Mouse (Mus musculus) skeletal muscle tissue, adult 2 months (tissue): ENCODE measurements around the gene Mdc1.
"Not testable (repeated sequence)": the region's sequence is repeated elsewhere in the genome, so short reads cannot be mapped to it uniquely, and the experiment has no call there.

Source experiments
- DNase-seq: peaks from one replicate; pipeline ENCODE4 v3.0.0-alpha.2; 2012; ENCODE audit warnings: low read depth, low spot score

Mdc1 gene

DNA sequence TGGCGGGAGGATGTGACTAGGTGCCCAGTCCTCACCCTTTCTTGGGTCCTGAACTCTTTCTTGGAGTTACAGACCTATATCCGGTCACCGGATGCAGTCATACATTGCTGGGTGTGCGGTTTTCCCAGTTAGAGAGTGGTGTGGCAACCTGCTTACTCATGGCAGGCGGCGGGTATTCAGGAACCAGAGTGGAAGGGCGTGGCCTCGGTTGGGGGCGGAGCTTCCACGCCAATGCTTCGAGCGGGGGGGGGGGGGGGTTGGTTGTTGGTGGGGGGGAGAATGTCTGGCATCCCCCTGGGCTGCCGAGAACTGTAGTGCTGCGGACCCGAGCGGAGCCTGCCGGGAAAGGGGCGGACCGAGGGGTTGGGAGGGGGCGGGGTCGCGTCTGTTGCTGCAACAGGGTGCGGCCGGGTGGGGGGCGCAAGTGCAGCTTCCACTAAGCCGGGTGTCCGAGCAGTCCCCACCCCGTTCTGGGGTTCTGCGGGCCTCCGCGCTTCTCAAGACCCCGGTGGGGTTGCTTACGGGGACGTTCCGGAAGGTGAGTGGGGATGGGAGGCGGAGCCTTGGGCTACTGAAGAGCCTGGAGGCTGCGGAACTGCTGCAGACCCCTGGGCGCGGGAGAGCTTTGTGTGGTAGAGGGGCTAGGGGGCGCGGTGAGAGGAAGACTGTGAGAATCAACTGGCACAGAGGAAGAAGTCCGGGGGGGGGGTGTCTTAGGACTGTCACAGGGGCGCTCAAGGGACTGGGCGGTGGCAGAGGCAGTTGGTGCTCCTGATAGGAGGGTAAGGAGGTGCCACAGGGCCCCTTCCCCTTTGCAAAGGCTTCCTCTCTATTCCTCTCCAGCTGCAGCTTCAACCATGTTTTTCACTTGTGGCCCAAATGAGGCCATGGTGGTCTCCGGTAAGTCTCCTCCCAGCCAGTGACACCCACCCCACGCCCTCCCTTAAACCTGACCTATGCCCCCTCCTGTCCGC, 18.1 kb upstream of the Mdc1 start, which contains the start of gene Flot1:
TSS of gene Flot1 (plus strand) at position 267 of the 974 bp plus-strand sequence.
- DNase-seq = peak; percentile 93

DNA sequence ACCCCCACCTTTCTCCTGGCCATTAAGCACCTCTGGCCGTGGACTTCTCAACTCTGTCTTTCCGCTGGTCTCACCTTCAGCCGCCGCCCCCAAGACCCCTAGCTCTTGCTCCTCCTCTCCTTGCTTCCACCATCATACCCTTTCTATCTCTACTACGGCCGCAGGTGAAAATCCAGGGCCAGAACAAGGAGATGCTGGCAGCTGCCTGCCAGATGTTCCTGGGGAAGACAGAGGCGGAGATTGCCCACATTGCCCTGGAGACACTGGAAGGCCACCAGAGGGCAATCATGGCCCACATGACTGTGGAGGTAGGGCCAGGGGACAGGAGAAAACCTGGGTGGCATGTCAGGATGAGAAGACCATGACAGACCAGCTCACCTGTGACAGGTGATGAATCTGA, 16.9 kb upstream of the Mdc1 start:
- DNase-seq = no peak

DNA sequence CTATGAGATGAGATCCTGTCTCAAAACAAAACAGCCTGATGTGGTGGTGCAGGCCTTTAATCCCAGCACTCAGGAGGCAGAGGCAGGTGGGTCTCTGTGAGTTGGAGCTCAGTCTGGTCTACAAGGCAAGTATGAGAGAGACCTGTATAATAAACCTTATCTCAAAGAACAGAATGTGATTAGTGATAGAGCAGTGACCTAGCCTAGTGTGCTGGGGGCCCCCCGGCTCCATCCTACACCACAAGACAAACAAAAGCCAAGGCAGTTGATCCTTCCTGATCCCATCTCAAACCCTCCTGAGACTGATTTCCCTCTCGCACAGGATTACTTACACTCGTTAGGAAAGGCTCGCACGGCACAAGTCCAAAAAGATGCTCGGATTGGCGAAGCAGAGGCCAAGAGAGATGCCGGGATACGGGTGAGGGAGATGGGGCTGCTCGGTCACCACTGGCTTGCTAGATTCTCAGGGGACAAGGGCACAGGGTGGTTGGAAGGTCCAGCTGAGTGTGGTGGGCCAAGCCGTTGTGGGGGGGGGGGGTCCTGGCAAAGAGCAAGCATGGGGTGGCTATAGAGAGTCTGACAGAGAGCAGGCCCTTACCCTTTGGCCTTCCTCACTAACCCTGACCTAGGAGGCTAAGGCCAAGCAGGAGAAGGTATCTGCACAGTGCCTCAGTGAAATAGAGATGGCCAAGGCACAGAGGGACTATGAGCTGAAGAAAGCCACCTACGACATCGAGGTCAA, 16.0 kb upstream of the Mdc1 start:
- DNase-seq = no peak

DNA sequence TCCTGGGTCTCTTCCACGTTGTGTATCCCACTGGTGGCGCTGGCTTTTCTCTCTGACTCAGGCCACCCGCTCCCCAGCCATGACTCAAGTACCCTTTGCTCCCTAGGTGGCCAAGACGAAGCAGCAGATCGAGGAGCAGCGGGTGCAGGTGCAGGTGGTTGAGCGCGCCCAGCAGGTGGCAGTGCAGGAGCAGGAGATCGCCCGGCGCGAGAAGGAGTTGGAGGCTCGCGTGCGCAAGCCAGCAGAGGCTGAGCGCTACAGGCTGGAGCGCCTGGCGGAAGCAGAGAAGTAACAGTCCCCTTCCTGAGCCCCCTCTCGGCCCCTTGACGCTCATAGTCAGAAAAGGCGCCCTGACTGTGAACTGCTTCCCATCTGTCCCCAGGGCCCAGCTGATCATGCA, 11.6 kb upstream of the Mdc1 start:
- DNase-seq = no peak

DNA sequence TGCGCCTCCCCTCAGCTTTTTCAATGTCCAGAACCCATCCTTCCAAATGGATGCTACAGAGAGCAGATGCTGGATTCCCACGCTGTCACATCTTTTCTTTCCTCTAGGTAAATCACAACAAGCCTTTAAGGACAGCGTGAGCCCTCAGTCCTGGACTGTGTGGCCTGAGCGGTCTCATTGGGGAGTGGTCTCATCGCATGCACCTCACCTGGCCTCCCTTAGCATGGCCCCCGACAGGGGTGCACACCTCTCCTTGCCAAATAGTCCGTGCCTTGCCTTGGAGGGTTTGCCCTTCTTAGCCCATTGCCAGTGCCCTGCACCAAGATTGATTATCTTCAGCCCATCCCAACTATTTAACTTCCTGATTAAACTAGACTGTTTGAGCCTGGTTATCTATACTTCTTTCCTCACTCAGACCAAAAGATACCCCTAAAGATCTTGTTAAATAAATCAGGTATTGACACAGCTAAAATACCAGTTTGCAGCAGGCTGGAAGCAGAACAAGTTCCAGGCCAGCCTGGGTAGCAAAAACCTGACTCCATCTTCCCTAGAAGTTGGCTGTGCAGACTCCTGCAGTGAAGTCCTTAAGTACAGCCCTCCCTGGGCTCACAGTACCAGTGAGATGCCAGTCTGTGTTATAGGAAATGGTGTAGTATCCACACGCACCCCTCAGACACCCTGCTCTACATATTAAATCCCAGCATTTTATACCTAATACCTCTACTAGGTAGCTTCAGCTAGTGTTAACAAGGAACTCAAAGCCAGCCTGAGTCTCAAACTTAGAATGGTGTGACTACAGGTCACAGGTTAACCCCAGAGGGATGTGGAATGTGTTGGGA, 8.7 kb upstream of the Mdc1 start:
- no peak for DNase-seq

DNA sequence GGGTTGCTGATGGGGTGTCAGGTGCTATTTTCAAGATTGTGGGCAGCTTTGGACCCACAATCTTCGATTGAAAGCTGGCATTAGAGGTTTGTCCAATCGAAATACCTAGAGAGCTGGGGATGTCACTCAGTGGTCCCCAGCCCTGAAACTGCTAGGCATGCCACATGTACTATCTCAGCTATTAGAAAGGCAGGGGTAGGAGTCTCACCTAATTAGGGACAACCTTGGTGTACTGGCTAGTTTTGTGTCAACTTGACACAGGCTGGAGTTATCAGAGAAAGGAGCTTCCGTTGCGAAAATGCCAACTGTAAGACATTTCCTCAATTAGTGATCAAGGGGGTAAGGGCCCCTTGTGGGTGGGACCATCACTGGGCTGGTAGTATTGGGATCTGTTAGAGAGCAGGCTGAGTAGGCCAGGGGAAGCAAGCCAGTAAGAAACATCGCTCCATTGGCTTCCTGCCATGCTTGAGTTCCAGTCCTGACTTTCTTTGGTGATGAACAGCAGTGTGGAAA, 8.0 kb upstream of the Mdc1 start:
- no peak for DNase-seq

DNA sequence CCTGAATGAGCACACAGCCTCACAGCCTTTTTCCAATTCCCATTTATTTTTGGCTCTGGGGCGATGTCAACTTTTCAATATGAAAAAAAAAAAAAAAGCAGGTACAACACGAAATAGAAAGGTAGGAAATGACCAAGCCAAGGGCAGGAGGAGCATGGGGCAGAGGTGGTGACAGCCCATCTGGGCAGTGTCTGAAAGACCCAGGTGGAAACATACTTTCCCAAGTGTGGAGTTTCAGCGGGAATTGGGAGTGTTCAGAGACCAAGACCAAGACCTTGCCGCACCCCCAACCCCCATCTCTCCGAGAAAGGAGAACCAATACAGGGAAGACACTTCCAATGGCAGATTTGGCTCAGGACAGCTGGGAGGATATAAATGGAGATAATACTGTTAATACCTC, 7.4 kb upstream of the Mdc1 start:
- no peak for DNase-seq

DNA sequence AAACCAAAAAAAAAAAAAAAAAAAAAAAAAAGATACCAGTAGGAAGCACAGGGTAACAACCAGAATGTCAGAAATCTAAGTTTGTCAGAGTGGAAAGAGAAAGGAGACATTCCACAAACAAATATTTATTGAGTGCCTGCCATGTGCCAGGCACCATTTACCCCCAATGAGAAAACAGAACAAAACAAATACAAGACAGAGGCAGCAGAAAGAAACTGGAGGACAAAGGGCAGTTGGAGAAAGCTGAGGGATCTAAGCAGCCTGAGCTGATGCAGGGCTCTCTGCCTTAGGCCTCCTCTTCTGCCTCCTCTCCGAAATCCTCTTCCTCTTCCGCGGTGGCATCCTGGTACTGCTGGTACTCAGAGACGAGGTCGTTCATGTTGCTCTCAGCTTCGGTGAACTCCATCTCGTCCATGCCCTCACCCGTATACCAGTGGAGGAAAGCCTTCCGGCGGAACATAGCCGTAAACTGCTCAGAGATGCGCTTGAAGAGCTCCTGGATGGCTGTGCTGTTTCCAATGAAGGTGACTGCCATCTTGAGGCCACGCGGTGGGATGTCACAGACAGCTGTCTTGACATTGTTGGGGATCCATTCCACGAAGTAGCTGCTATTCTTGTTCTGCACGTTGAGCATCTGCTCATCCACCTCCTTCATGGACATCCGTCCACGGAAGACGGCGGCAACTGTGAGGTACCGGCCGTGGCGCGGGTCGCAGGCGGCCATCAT, 6.5 kb upstream of the Mdc1 start:
- DNase-seq = no peak

DNA sequence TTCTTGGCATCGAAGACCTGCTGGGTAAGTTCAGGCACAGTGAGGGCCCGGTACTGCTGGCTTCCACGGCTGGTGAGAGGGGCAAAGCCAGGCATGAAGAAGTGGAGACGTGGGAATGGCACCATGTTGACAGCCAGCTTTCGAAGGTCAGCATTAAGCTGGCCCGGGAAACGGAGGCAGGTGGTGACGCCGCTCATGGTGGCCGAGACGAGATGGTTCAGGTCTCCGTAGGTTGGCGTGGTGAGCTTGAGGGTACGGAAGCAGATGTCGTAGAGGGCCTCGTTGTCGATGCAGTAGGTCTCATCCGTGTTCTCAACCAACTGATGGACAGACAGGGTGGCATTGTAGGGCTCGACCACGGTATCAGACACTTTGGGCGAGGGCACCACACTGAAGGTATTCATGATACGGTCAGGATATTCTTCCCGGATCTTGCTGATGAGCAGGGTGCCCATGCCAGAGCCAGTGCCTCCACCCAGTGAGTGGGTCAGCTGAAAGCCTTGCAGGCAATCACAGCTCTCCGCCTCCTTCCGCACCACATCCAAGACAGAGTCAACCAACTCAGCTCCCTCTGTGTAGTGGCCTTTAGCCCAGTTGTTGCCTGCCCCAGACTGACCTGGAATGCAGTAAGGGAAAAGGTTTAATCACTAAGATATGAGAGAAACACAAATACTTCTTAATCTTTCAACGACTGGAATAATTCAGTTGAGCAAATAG, 5.7 kb upstream of the Mdc1 start:
- no peak for DNase-seq

DNA sequence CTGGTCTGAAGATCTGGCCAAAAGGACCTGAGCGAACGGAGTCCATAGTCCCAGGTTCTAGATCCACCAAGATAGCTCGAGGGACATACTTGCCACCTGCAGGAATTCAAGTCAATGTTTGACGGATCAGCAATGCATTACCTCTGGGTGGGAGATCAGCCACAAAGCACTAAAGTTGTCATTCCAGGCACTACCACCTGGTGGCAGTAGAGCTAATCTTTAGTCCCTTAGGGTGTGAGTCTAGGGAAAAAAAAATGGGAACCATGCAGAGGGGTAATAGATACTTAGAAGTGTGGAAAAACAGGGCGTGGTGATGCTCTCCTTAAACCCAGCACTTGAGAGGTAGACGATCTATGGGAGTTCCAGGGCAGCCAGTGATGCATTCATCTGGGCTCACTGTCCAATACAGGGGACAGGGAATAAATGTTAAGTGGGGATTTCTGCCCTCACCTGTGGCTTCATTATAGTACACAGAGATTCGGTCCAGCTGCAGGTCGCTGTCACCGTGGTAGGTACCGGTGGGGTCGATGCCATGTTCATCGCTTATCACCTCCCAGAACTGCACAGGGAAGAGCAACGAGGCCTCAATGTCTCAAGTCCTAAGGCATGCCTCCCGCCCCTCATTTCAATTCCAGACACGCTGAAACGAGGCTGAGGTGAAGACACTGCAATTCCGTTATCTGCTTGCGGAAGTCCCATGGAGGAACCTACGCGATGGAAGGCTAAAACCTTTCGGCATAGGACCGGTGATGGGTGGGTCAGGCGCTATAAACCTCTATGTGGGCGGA, 4.9 kb upstream of the Mdc1 start:
- peak; percentile 80 for DNase-seq

DNA sequence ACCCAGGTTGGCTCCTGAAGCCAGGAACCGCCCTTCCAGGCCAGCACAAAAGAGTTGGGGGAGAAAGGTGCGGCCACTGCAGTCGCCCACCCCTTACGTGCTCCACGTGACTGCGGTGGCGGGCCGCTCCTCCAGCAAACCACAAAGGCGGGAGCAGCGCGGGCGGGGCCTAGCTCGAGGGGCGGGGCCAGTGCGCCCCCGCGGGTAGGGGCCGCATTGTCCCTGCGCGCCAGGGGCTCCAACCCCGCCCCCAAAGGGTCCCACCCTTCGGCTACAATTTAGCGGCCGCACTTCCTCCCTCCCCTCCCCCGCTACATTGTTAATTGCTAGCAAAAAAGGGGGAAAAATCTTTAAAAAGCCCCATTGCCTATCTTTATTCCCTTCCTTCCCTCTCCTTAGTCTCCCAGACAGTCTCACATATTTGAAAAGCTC, 4.3 kb upstream of the Mdc1 start:
- no peak for DNase-seq

DNA sequence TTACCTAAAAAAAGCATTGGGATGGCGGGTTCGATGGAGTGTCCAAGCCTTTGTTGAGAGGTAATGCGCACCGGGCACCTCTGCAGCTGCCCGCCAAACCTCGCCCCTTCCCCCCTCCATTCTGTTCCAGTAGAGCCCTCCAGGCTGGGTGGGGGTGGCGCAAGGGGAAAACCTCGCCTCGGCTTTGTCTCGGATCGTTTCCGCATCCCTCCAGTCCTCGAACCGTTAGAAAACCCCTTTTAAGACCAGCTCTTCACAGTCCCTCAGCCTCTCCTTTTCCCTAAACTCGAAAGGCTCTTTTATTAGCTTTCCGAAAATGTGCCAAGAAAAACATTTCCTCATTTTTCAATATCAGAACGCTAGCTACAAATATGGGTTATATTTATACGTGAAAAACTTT, 3.8 kb upstream of the Mdc1 start:
- DNase-seq = no peak

DNA sequence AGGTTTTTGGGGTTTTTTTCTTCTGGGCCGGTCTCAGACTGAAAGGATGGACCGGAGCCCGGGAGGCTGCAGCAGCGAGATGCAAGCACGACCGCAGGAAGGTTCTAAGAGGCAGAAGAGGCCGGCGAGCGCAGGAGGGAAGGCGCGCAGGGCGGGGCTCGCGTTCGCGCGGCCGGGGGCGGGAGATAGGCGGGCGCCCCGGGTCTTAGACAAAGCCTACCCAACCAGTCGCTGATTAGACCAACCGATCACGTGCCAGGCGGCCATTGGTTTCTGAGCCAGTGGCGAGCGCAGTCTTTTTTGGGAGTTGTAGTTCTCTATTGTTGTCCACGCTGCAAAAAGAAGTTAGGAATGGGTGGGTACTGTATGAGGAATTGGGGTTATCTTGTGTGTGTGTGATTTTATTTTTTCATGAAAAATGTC, 3.2 kb upstream of the Mdc1 start, which contains the start of gene Tubb5:
TSS of gene Tubb5 (minus strand) at position 185 of the 423 bp plus-strand sequence.
- DNase-seq = peak; percentile 93

DNA sequence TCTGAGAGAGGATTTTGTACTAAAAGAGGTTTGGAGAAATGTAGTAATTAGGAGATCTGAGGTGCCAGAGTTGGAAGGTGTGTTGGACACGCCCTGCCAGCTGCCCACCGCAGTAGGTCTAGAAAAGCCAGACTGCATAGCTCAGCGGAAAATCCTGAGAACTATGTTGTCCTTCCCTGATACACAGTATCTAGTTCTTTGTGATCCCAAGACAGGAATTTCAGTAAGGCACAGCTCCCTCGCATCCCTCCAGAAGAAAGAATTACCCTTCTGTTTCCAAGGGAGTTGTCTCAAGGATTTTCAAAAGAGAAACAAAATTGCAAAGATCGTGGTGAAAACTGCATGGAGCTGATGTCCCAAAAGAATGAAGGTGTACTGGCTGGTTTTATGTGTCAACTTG, 2.7 kb upstream of the Mdc1 start:
- DNase-seq = no peak

DNA sequence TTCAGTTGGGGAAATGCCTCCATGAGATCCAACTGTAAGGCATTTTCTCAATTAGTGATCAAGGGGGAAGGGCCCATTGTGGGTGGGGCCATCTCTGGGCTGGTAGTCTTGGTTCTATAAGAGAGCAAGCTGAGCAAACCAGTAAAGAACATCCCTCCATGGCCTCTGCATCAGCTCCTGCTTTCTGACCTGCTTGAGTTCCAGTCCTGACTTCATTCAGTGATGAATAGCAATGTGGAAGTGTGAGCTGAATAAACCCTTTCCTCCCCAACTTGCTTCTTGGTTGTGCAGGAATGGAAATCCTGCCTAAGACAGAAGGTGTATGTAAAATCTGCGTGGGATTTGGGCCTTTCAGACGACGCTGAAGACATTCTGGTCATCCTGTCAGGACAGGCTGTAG, 2.3 kb upstream of the Mdc1 start:
- DNase-seq = not testable (repeated sequence)

DNA sequence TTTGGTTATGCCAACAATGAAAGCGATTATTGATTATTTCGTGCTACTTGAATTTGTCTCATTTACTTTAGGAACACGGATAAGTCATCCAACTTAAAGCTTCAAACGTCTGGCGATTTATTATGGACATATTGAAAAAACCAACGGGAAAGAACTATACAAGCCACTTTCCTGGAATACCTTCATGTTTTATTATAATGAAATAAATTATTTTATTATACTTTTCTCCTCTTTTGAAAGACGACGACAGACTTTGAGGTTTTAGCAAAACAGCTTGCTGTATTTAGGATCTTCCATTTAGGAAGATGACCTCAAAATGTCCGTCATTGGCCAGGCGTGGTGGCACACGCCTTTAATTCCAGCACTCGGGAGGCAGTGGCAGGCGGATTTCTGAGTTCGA, 754 bp upstream of the Mdc1 start:
- DNase-seq = no peak

DNA sequence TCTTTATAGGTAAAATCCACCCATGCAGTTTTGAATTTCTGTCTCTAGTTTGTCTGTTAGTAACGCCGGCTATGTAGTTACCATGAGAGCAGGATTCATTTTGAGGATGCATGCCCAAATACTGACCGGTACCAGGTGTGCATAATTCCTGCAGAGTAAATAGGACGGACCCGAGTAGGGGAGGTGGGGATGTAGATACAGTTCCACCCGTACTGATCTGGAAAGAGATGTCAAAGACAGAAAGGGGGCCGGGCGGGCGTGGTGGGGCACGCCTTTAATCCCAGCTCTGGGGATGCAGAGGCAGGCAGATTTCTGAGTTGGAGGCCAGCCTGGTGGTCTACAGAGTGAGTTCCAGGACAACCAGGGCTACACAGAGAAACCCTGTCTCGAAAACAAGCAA, 691 bp downstream of the Mdc1 start:
- DNase-seq = no peak

DNA sequence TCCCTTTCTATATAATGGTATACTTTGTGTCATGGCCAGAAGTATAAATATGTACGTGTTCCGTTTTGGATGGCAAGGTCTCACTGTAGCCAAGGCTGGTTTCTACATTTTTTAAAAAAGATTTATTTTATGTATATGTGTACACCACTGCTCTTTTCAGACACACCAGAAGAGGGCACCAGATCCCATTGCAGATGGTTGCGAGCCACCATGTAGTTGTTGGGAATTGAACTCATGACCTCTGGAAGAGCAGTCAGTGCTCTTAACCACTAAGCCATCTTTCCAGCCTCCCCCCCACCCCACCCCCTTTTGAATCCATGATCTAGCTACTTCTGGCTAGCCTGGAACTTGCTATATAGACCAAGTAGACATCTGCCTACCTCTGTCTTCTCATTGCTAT, 2.2 kb downstream of the Mdc1 start:
- no peak for DNase-seq

DNA sequence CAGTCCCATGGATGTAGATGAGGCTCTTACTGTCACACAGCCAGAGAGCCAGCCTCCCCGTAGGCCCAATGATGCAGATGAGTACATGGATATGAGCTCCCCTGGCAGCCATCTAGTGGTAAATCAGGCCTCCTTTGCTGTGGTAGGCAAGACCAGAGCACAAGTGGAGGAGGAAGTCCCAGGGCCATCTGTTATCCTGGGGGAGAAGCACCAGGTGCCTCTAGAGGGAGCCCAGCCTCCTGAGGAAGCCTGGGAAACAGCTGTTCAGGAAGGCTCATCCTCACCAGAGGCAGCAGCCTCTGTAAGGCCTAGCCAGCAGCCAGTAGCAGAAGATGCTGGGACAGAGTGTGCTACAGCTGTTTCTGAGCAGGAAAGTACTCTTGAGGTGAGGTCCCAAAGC, 6.8 kb downstream of the Mdc1 start:
- DNase-seq = no peak
